Comparison of ENCODE assay signal across 21 mouse cellular contexts in genomic region chr12:40022344-40022743, GRCm38 (mm10).
"Had no signal": no experiment of that assay in that cellular context is flagged by ENCODE, and none has a peak within 500 bp of the region (broad histone marks: within the 10 kb centered on the region; RNA-seq: fewer than 3 reads in every experiment).

No protein-coding gene starts in this region.

- H3K36me3 ChIP-seq: kidney, embryonic 15.5 days; limb, embryonic 12.5 days; limb, embryonic 15.5 days; liver, embryonic 15.5 days; neural tube, embryonic 12.5 days; neural tube, embryonic 15.5 days; stomach, embryonic 15.5 days had no signal

- H3K27me3 ChIP-seq: kidney, embryonic 15.5 days; limb, embryonic 12.5 days; limb, embryonic 15.5 days; liver, embryonic 15.5 days; megakaryocyte, embryonic 14.5 days; neural tube, embryonic 12.5 days; neural tube, embryonic 15.5 days; stomach, embryonic 15.5 days had no signal

- H3K4me1 ChIP-seq: kidney, embryonic 15.5 days; limb, embryonic 15.5 days; neural tube, embryonic 12.5 days; stomach, embryonic 15.5 days had no signal

- H3K27ac ChIP-seq: kidney, embryonic 15.5 days; limb, embryonic 12.5 days; limb, embryonic 15.5 days; liver, embryonic 15.5 days; macrophage; neural tube, embryonic 12.5 days; neural tube, embryonic 15.5 days; stomach, embryonic 15.5 days had no signal

- H3K4me2 ChIP-seq: kidney, embryonic 15.5 days; limb, embryonic 12.5 days; limb, embryonic 15.5 days; liver, embryonic 15.5 days; midbrain, embryonic 11.5 days; neural tube, embryonic 12.5 days; neural tube, embryonic 15.5 days; stomach, embryonic 15.5 days had no signal

- H3K4me3 ChIP-seq: kidney, embryonic 15.5 days; limb, embryonic 12.5 days; limb, embryonic 15.5 days; liver, embryonic 15.5 days; megakaryocyte, embryonic 14.5 days; neural tube, embryonic 12.5 days; neural tube, embryonic 15.5 days; stomach, embryonic 15.5 days had no signal

- DNase-seq: kidney, adult 8-10 months; kidney, postnatal 10 days; kidney, postnatal 36 days; left cerebral cortex, postnatal 4 days; lung, adult 2 months; lung, postnatal 14 days; midbrain, embryonic 14.5 days; retina, postnatal 1 day; right cerebral cortex, postnatal 25 days; spleen, adult 18-20 months; thymus, postnatal 25 days had no signal

- H3K9ac ChIP-seq: kidney, embryonic 15.5 days; limb, embryonic 12.5 days; limb, embryonic 15.5 days; liver, embryonic 15.5 days; neural tube, embryonic 12.5 days; neural tube, embryonic 15.5 days; stomach, embryonic 15.5 days had no signal

- H3K9me3 ChIP-seq: kidney, embryonic 15.5 days; limb, embryonic 12.5 days; limb, embryonic 15.5 days; liver, embryonic 15.5 days; megakaryocyte, embryonic 14.5 days; neural tube, embryonic 12.5 days; neural tube, embryonic 15.5 days; stomach, embryonic 15.5 days had no signal
